Mouse (Mus musculus): ENCODE measurements around the gene Abcc8. TPM values are rescaled to one million over a fixed set of nuclear protein-coding genes. Genes with fewer than 3 reads are reported as not detected.

Gene Abcc8
- total RNA-seq, 1 experiment, result 0.62 TPM

DNA sequence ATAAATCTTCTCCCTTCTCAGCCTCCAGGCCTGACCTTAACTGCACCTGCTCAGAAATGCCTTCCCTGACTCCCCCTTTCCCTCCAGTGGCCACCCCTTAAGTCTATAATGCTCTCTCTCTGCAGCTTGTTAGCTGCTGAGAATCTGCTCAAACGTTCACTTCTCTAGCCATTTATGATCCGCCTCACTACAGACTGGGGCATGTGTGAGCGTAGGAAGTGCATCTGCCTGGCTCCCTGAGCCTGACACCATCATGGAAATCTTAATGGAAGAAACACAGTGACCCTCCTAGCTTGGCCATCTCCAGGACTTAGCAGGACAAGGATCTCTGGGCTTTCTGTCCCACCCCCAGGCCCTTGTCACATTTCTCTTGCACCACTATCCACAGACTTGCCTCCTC lies 69.8 kb downstream of the Abcc8 start:
- no peaks in the 10 kb centered on the region for H3K9me3 ChIP-seq (ENCODE audit: control insufficient read depth, insufficient read depth, low read depth, low read length)
- no peaks in the 10 kb centered on the region for H3K4me1 ChIP-seq (ENCODE audit: control insufficient read depth in 2 of 2, insufficient read depth in 2 of 2, low read length in 2 of 2, poor library complexity in 1 of 2)
- H3K27ac ChIP-seq (ENCODE audit: insufficient read depth, low read depth, low read length, poor library complexity, severe bottlenecking), result no peak overlapping the region
- no peak overlapping the region for H3K9ac ChIP-seq (ENCODE audit: insufficient read depth, low read depth, low read length, poor library complexity, severe bottlenecking)
- in situ Hi-C loops (cut with MboI; ENCODE audit: low sequenced_read_pairs in 2 of 2, unreplicated experiment in 2 of 2), result no loop called here
- DNase-seq (ENCODE audit: low read depth, low spot score), result no peak
- TF ChIP-seq HCFC1 (IDR thresholded peaks at IDR 0.05; ENCODE audit: borderline replicate concordance, insufficient read depth, low read length) (no peak), ZC3H11A (IDR thresholded peaks at IDR 0.05; ENCODE audit: borderline replicate concordance, low read depth, low read length) (no peak), ZNF384 (IDR thresholded peaks at IDR 0.05; ENCODE audit: low read depth, low read length) (no peak), MAFK (IDR thresholded peaks at IDR 0.05; ENCODE audit: insufficient read depth, low read depth, low read length) (no peak), CHD2 (IDR thresholded peaks at IDR 0.05; ENCODE audit: low read depth, low read length) (no peak)
- no peak overlapping the region for H3K4me3 ChIP-seq (ENCODE audit: insufficient read depth in 1 of 2, low read depth in 1 of 2, low read length in 2 of 2, poor library complexity in 1 of 2, severe bottlenecking in 1 of 2)
- no peaks in the 10 kb centered on the region for H3K36me3 ChIP-seq (ENCODE audit: control insufficient read depth, insufficient read depth, low read length, poor library complexity, severe bottlenecking)

DNA sequence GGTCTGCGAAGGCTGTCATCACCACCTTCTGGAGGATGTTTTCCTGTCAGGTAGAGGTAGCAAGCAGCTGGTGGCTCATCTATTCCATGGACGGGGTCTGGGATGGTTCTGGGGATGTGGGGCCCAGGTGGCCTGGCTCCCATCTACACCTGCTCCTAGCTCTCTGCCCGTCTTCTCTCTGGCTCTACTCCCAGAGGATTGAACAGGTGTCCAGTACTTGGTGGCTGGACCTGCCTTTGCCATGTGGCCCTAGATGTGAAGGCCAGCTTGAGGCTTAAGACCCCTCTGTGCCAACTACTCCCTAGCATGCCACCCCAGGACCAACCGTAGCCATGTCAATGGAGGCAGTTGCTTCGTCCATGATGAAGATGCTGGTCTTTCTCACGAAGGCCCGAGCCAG lies 74.3 kb downstream of the Abcc8 start:
- DNase-seq (ENCODE audit: low read depth, low spot score), result no peak
- in situ Hi-C loops (cut with MboI; ENCODE audit: low sequenced_read_pairs in 2 of 2, unreplicated experiment in 2 of 2), result no loop called here
- Histone ChIP-seq H3K9me3 (ENCODE audit: control insufficient read depth, insufficient read depth, low read depth, low read length) (no peaks in the 10 kb centered on the region), H3K36me3 (ENCODE audit: control insufficient read depth, insufficient read depth, low read length, poor library complexity, severe bottlenecking) (no peaks in the 10 kb centered on the region), H3K9ac (ENCODE audit: insufficient read depth, low read depth, low read length, poor library complexity, severe bottlenecking) (no peak overlapping the region), H3K4me3 (ENCODE audit: insufficient read depth in 1 of 2, low read depth in 1 of 2, low read length in 2 of 2, poor library complexity in 1 of 2, severe bottlenecking in 1 of 2) (no peak overlapping the region), H3K27ac (ENCODE audit: insufficient read depth, low read depth, low read length, poor library complexity, severe bottlenecking) (no peak overlapping the region), H3K4me1 (ENCODE audit: control insufficient read depth in 2 of 2, insufficient read depth in 2 of 2, low read length in 2 of 2, poor library complexity in 1 of 2) (no peaks in the 10 kb centered on the region; a peak in 1 of 4 replicates)
- no peak for TF ChIP-seq ZC3H11A (IDR thresholded peaks at IDR 0.05; ENCODE audit: borderline replicate concordance, low read depth, low read length)

DNA sequence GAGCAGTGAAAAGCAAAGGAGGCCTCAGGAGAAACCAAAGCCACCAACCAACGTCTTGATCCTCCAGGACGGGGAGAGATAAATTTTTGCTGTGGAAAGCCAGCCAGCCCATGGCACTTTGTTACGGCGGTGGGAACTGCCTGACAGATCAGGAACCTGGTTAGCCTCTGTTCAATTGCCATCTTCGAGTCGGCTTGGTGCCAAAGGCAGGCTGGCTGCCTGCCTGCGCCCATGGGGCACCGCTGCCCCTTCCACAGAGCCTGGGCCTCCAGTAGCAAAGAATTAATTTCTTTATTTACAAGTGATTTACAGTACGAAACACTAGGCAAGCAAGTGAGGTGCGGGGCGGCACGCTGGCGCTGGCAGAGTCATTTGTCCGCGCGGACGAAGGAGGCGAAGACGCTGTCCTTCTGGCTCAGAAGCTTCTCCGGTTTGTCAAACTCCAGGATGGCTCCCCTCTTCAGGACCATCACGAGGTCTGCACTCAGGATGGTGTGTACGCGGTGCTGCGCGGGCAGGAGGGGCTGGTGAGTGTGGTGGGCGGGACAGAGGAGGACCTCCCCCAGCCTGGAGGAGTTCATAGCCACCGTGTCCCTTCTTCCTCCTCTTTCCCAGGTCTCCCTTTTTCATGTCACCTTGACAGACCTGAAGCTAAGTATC lies 75.4 kb downstream of the Abcc8 start:
- H3K9me3 ChIP-seq (ENCODE audit: control insufficient read depth, insufficient read depth, low read depth, low read length), result no peaks in the 10 kb centered on the region
- no peak for TF ChIP-seq ZNF384 (IDR thresholded peaks at IDR 0.05; ENCODE audit: low read depth, low read length)
- no peak overlapping the region for H3K9ac ChIP-seq (ENCODE audit: insufficient read depth, low read depth, low read length, poor library complexity, severe bottlenecking)
- H3K4me3 ChIP-seq (ENCODE audit: insufficient read depth in 1 of 2, low read depth in 1 of 2, low read length in 2 of 2, poor library complexity in 1 of 2, severe bottlenecking in 1 of 2), result no peak overlapping the region
- H3K27ac ChIP-seq (ENCODE audit: insufficient read depth, low read depth, low read length, poor library complexity, severe bottlenecking), result no peak overlapping the region
- DNase-seq (ENCODE audit: low read depth, low spot score), result no peak
- no peaks in the 10 kb centered on the region for H3K36me3 ChIP-seq (ENCODE audit: control insufficient read depth, insufficient read depth, low read length, poor library complexity, severe bottlenecking)
- in situ Hi-C loops (cut with MboI; ENCODE audit: low sequenced_read_pairs in 2 of 2, unreplicated experiment in 2 of 2), result no loop called here
- peaks cover 0 to 7% of the 10 kb centered on the region in 2 experiments; a peak in 2 of 4 replicates for H3K4me1 ChIP-seq (ENCODE audit: control insufficient read depth in 2 of 2, insufficient read depth in 2 of 2, low read length in 2 of 2, poor library complexity in 1 of 2)

DNA sequence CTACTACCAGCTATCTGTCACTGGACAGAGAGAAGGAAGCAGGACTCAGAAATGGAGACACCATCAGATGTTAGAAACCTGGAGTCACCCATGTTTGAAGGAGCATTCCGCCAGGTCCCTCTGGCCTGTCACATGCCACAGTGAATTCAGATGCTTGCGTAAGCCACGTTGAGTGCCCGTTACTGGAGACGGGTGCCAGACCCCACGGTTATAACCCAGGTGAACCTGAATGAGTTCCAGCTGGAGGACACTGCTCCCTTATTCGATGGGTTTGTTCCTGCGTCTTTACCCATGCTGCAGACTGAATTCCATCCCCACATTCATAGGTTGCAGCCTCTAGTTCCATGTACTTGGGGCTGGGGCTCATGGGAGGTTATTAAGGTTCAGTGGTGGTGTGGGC lies 76.1 kb downstream of the Abcc8 start:
- Histone ChIP-seq H3K9me3 (ENCODE audit: control insufficient read depth, insufficient read depth, low read depth, low read length) (no peaks in the 10 kb centered on the region), H3K4me3 (ENCODE audit: insufficient read depth in 1 of 2, low read depth in 1 of 2, low read length in 2 of 2, poor library complexity in 1 of 2, severe bottlenecking in 1 of 2) (no peak overlapping the region), H3K36me3 (ENCODE audit: control insufficient read depth, insufficient read depth, low read length, poor library complexity, severe bottlenecking) (no peaks in the 10 kb centered on the region), H3K27ac (ENCODE audit: insufficient read depth, low read depth, low read length, poor library complexity, severe bottlenecking) (no peak overlapping the region), H3K9ac (ENCODE audit: insufficient read depth, low read depth, low read length, poor library complexity, severe bottlenecking) (no peak overlapping the region), H3K4me1 (ENCODE audit: control insufficient read depth in 2 of 2, insufficient read depth in 2 of 2, low read length in 2 of 2, poor library complexity in 1 of 2) (peaks cover 0 to 12% of the 10 kb centered on the region in 2 experiments; a peak in 2 of 4 replicates)
- DNase-seq (ENCODE audit: low read depth, low spot score), result no peak
- TF ChIP-seq ZC3H11A (IDR thresholded peaks at IDR 0.05; ENCODE audit: borderline replicate concordance, low read depth, low read length), result no peak
- no peak for TF ChIP-seq ZNF384 (IDR thresholded peaks at IDR 0.05; ENCODE audit: low read depth, low read length)
- TF ChIP-seq HCFC1 (IDR thresholded peaks at IDR 0.05; ENCODE audit: borderline replicate concordance, insufficient read depth, low read length), result no peak
- TF ChIP-seq MAFK (IDR thresholded peaks at IDR 0.05; ENCODE audit: insufficient read depth, low read depth, low read length), result no peak
- TF ChIP-seq CHD2 (IDR thresholded peaks at IDR 0.05; ENCODE audit: low read depth, low read length), result no peak
- in situ Hi-C loops (cut with MboI; ENCODE audit: low sequenced_read_pairs in 2 of 2, unreplicated experiment in 2 of 2), result no loop called here

DNA sequence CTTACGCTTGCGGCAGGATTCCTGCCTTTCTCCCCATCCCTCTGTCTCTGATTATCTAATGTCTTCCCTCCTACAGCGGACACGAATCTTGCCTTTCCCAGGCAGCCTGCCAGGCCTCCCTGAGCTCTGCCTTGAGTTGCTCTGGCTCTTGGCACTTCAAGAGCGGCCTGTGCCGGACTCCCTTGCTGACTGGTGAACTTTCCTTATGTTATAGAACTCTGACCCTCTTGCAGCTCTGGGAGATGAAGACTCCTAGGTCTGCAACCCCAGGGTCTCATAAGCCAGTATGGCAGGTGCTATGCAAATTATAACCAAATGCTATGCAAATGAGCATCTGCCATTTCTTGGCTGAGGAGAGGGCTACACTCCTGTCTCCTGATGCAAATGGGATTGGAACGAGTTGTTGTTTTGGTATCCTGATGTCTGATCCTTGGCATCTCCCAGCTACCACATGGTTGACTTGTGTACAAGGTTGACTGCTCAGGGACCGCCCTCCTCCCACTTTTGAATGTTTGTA lies 76.7 kb downstream of the Abcc8 start:
- Histone ChIP-seq H3K4me3 (ENCODE audit: insufficient read depth in 1 of 2, low read depth in 1 of 2, low read length in 2 of 2, poor library complexity in 1 of 2, severe bottlenecking in 1 of 2) (no peak overlapping the region), H3K4me1 (ENCODE audit: control insufficient read depth in 2 of 2, insufficient read depth in 2 of 2, low read length in 2 of 2, poor library complexity in 1 of 2) (peaks cover 0 to 12% of the 10 kb centered on the region in 2 experiments; a peak in 2 of 4 replicates), H3K9me3 (ENCODE audit: control insufficient read depth, insufficient read depth, low read depth, low read length) (no peaks in the 10 kb centered on the region), H3K36me3 (ENCODE audit: control insufficient read depth, insufficient read depth, low read length, poor library complexity, severe bottlenecking) (no peaks in the 10 kb centered on the region), H3K27ac (ENCODE audit: insufficient read depth, low read depth, low read length, poor library complexity, severe bottlenecking) (no peak overlapping the region), H3K9ac (ENCODE audit: insufficient read depth, low read depth, low read length, poor library complexity, severe bottlenecking) (no peak overlapping the region)
- DNase-seq (ENCODE audit: low read depth, low spot score), result no peak
- no peak for TF ChIP-seq CHD2 (IDR thresholded peaks at IDR 0.05; ENCODE audit: low read depth, low read length)
- no peak for TF ChIP-seq MAFK (IDR thresholded peaks at IDR 0.05; ENCODE audit: insufficient read depth, low read depth, low read length)
- TF ChIP-seq ZNF384 (IDR thresholded peaks at IDR 0.05; ENCODE audit: low read depth, low read length), result no peak
- no peak for TF ChIP-seq ZC3H11A (IDR thresholded peaks at IDR 0.05; ENCODE audit: borderline replicate concordance, low read depth, low read length)
- no peak for TF ChIP-seq HCFC1 (IDR thresholded peaks at IDR 0.05; ENCODE audit: borderline replicate concordance, insufficient read depth, low read length)
- in situ Hi-C loops (cut with MboI; ENCODE audit: low sequenced_read_pairs in 2 of 2, unreplicated experiment in 2 of 2), result no loop called here
